In genomic region chr1:125578091-125578490, GRCm38 (mm10) we compare ENCODE assay signal across 16 mouse cellular contexts.
"Had no signal": no experiment of that assay in that cellular context is flagged by ENCODE, and none has a peak within 500 bp of the region (broad histone marks: within the 10 kb centered on the region; RNA-seq: fewer than 3 reads in every experiment).

No protein-coding gene starts in this region.

- H3K9me3 ChIP-seq: limb, embryonic 12.5 days; liver, embryonic 13.5 days; midbrain, embryonic 10.5 days; neural tube, embryonic 15.5 days had no signal

- H3K9ac ChIP-seq: limb, embryonic 12.5 days; liver, embryonic 13.5 days; liver, postnatal 0 days; neural tube, embryonic 15.5 days had no signal

- H3K27ac ChIP-seq: kidney, postnatal 0 days; limb, embryonic 12.5 days; liver, embryonic 13.5 days; midbrain, embryonic 10.5 days; neural tube, embryonic 15.5 days; stomach, postnatal 0 days had no signal

- H3K27me3 ChIP-seq: limb, embryonic 12.5 days; liver, embryonic 13.5 days; neural tube, embryonic 15.5 days had no signal

- DNase-seq: kidney, adult 9 months; kidney, postnatal 36 days; layer of hippocampus, adult 9-11 months; liver; liver, embryonic 13.5 days; liver, postnatal 0 days; midbrain, embryonic 14.5 days; right cerebral cortex, adult 18-20 months; right cerebral cortex, postnatal 25 days; thymus, postnatal 4 days had no signal

- ATAC-seq: liver, postnatal 0 days had no signal

- H3K4me3 ChIP-seq: limb, embryonic 12.5 days; liver, embryonic 13.5 days; midbrain, embryonic 10.5 days; myocyte; neural tube, embryonic 15.5 days had no signal

- H3K4me2 ChIP-seq: limb, embryonic 12.5 days; liver, embryonic 13.5 days; neural tube, embryonic 15.5 days had no signal

- H3K4me1 ChIP-seq: limb, embryonic 12.5 days; liver, embryonic 13.5 days; midbrain, embryonic 10.5 days; neural tube, embryonic 15.5 days had no signal
